Mouse (Mus musculus) spleen, postnatal 10 days (tissue): ENCODE measurements at regions not wholly inside any gene's neighbourhood (a gene's known extent, or its start where the extent isn't known, plus 50 kb on each side); places are given as distances from the start of the nearest gene placed in this dataset.
"Not testable (repeated sequence)": the region's sequence is repeated elsewhere in the genome, so short reads cannot be mapped to it uniquely, and the experiment has no call there.

Source experiments
- DNase-seq, 2 experiments: peaks; one replicate each; pipeline ENCODE4 v3.0.0; 2021 to 2022; ENCODE audit warnings: low spot score in 2 of 2

- not testable (repeated sequence) for DNase-seq
These were observed 140.2 kb downstream of the Pls3 start for GRCm38 (mm10) chrX:75734628-75735302.

GRCm38 (mm10) chrX:75733651-75734050 is 141.3 kb downstream of the Pls3 start:
- peak in 1 of 2 experiments; percentile 47 for DNase-seq

- not testable (repeated sequence) for DNase-seq
These were observed 145.2 kb downstream of the Pls3 start for GRCm38 (mm10) chrX:75729791-75730190.

GRCm38 (mm10) chrX:75728507-75728906 is 146.5 kb downstream of the Pls3 start:
- DNase-seq = no peak

- not testable (repeated sequence) for DNase-seq
These were observed 145.5 kb upstream of the Rab39b start for GRCm38 (mm10) chrX:75723542-75723941.

GRCm38 (mm10) chrX:75699949-75700348 is 121.9 kb upstream of the Rab39b start:
- no peak for DNase-seq

GRCm38 (mm10) chrX:75675271-75675670 is 97.2 kb upstream of the Rab39b start:
- not testable (repeated sequence) for DNase-seq

DNA sequence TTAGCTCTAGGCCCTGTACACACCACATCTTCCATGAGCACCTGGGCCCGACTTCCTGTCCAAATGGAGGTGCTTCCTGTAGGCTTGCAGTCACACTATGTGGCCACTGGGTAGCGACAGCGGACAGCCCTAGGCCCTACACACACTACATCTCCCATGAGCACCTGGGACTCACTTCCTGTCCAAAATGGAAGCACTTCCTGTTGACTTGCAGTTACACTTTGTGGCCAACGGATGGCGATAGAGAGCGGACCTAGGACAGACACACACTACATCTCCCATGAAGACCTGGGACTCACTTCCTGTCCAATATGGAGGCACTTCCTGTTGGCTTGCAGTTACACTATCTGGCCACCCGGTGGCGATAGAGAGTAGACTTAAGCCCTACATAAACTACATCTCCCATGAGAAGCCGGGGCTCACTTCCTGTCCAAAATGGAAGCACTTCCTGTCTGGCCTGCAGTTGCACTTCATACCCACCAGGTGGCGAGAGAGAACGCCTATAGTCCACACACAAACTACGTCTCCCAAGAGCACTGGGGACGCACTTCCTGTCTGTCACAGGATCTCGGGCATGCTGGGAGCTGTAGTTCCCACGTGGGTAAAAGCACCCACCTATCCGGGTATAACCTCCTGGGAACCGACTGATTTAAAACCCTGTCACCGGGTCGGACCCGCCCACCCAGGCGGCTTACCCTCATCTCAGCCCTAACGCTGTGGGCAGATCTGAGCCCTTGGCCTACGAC is 96.1 kb upstream of the Rab39b start:
- DNase-seq = peak; percentile 75 to 89

- no peak for DNase-seq
These were observed 95.5 kb upstream of the Rab39b start for GRCm38 (mm10) chrX:75673586-75673919.

- DNase-seq = peak; percentile 3 to 17
These were observed 94.9 kb upstream of the Rab39b start for GRCm38 (mm10) chrX:75672976-75673375.

- DNase-seq = peak in 1 of 2 experiments; percentile 21
These were observed 89.6 kb upstream of the Rab39b start for GRCm38 (mm10) chrX:75667636-75668035.

DNA sequence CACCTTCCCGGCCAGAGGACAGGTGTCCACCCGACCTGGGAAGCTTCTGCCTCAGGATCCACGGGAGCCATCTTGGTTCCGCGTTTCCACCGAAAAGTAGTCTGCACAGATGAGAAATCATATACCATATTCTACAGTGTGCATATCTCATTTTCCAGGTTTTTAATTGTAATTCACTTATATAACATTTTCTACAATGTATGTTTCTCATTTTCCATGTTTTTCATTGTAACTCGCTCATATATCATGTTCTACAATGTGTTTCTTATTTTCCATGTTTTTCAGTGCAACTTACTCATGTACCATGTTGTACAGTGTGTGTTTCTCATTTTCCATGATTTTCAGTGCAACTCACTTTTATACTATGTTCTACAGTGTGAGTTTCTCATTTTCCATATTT is 65.4 kb upstream of the Rab39b start:
- DNase-seq = peak in 1 of 2 experiments; percentile 40
